Mouse (Mus musculus): ENCODE results near the gene Galntl5.

DNA sequence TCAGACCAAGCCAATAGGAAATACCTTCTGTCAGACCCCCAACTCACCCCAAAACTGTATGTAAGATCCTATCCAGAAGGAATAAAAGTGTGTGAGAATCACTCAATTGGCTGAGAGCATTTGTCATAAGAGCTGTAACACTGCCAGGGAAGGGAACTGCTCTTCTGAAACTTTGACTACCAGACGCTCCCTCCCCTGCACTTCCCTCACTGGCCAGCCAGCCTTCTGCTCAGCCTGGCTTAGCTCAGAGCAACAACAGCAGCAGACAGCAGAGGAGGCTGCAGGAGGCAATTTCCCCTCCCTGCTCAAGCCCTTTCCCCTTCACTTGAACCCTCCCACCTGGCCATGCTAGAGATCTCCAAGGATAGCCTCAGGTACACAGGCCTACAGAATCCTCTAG is 30.6 kb downstream of the Galntl5 start:
- TF ChIP-seq EP300 (IDR thresholded peaks at IDR 0.05) (no peak), CTCF (IDR thresholded peaks at IDR 0.05) (no peak)
